30 mouse cellular contexts compared by ENCODE assay signal in genomic region chr1:135363446-135363845, GRCm38 (mm10). TPM values are rescaled to one million over a fixed set of nuclear protein-coding genes. Genes with fewer than 3 reads are reported as not detected.
DNase-seq lines count a peak whose midpoint lies in the region; ATAC-seq and TF ChIP-seq lines count a peak whose summit lies in the region.
"Had no signal": no experiment of that assay in that cellular context is flagged by ENCODE, and none has a peak within 500 bp of the region (broad histone marks: within the 10 kb centered on the region; RNA-seq: fewer than 3 reads in every experiment).

No protein-coding gene starts in this region.

- H3K36me3 ChIP-seq in midbrain, embryonic 11.5 days (ENCODE audit: control insufficient read depth, insufficient read depth, low read length), result no peaks in the 10 kb centered on the region
- H3K36me3 ChIP-seq in midbrain, embryonic 13.5 days, result no peaks in the 10 kb centered on the region
- no peaks in the 10 kb centered on the region for H3K36me3 ChIP-seq in small intestine, adult 2 months (ENCODE audit: control insufficient read depth, insufficient read depth, low read length)
- H3K36me3 ChIP-seq: forebrain, embryonic 12.5 days; heart, embryonic 12.5 days; hindbrain, embryonic 10.5 days; intestine, embryonic 15.5 days; limb, embryonic 13.5 days; neural tube, embryonic 12.5 days had no signal

- TF ChIP-seq POLR2A in embryonic fibroblast, embryonic 13.5 days (IDR thresholded peaks at IDR 0.05; ENCODE audit: low read depth, low read length), result no peak
- no peak for TF ChIP-seq POLR2A in small intestine, adult 2 months (IDR thresholded peaks at IDR 0.05; ENCODE audit: low read depth, low read length)
- TF ChIP-seq POLR2A in cerebellum, adult 2 months (IDR thresholded peaks at IDR 0.05; ENCODE audit: borderline replicate concordance, insufficient read depth, low read length), result no peak

- intact Hi-C loops in left cerebral cortex, postnatal 25 days (cut with DNase I), result loop anchor here (10.0 kb wide), 1 partner anchor 389 kb away; no protein-coding TSS in a partner anchor

- no peaks in the 10 kb centered on the region for H3K27me3 ChIP-seq in midbrain, embryonic 11.5 days (ENCODE audit: control insufficient read depth, insufficient read depth, low read length)
- no peaks in the 10 kb centered on the region for H3K27me3 ChIP-seq in midbrain, embryonic 13.5 days
- no peaks in the 10 kb centered on the region for H3K27me3 ChIP-seq in small intestine, adult 2 months (ENCODE audit: control insufficient read depth, insufficient read depth, low read length)
- no peaks in the 10 kb centered on the region for H3K27me3 ChIP-seq in cerebellum, adult 2 months (ENCODE audit: control insufficient read depth, insufficient read depth, low read length)
- H3K27me3 ChIP-seq: forebrain, embryonic 12.5 days; intestine, embryonic 15.5 days; limb, embryonic 13.5 days; neural tube, embryonic 12.5 days had no signal

- H3K9ac ChIP-seq in midbrain, embryonic 11.5 days (ENCODE audit: low read length), result no peak overlapping the region
- no peak overlapping the region for H3K9ac ChIP-seq in midbrain, embryonic 13.5 days (replicated peaks)
- H3K9ac ChIP-seq: forebrain, embryonic 12.5 days; forebrain, postnatal 0 days; heart, embryonic 12.5 days; intestine, embryonic 15.5 days; limb, embryonic 13.5 days; neural tube, embryonic 12.5 days had no signal

- peak; percentile 67 for DNase-seq in midbrain, embryonic 11.5 days (ENCODE audit: low spot score, missing footprints)
- peak; percentile 87 for DNase-seq in lung, postnatal 10 days
- no peak for DNase-seq in cerebellum, adult 2 months
- DNase-seq in left cerebral cortex, postnatal 25 days (ENCODE audit: low spot score in 2 of 2), result no peak
- DNase-seq: adrenal gland, postnatal 14 days; cerebellum, adult 11-12 months; cerebellum, postnatal 10 days; forebrain, postnatal 0 days; heart, adult 2 months; heart, postnatal 14 days; kidney, adult 8-10 months; kidney, postnatal 10 days; layer of hippocampus, adult 9-11 months; thymus, adult 18-20 months; thymus, postnatal 36 days had no signal

- peaks cover 2% of the 10 kb centered on the region; the same call in 1 of the 2 replicates for H3K4me1 ChIP-seq in midbrain, embryonic 11.5 days (ENCODE audit: control insufficient read depth, insufficient read depth, low read length)
- peaks cover 9% of the 10 kb centered on the region; the same call in 1 of the 2 replicates for H3K4me1 ChIP-seq in midbrain, embryonic 13.5 days (replicated peaks)
- peaks cover 17% of the 10 kb centered on the region; the same call in 1 of the 2 replicates for H3K4me1 ChIP-seq in embryonic fibroblast, embryonic 13.5 days (ENCODE audit: control insufficient read depth, insufficient read depth, low read length)
- H3K4me1 ChIP-seq in small intestine, adult 2 months (ENCODE audit: control insufficient read depth, insufficient read depth, insufficient read length, low read length), result peaks cover 9% of the 10 kb centered on the region
- H3K4me1 ChIP-seq in cerebellum, adult 2 months (ENCODE audit: control insufficient read depth, insufficient read depth, low read length), result no peaks in the 10 kb centered on the region

- no peak overlapping the region for H3K27ac ChIP-seq in midbrain, embryonic 11.5 days (ENCODE audit: low read depth, low read length)
- H3K27ac ChIP-seq in midbrain, embryonic 13.5 days, result no peak overlapping the region
- peak overlapping the region; percentile 19 for H3K27ac ChIP-seq in embryonic fibroblast, embryonic 13.5 days (ENCODE audit: insufficient read depth, low read length)
- 0 out of 2 replicates have a peak overlapping the region, but pooled peaks have one; percentile 31 for H3K27ac ChIP-seq in small intestine, adult 2 months (ENCODE audit: insufficient read depth, low read depth, low read length)
- no peak overlapping the region for H3K27ac ChIP-seq in cerebellum, adult 2 months (ENCODE audit: insufficient read depth, low read length)
- H3K27ac ChIP-seq: forebrain, embryonic 12.5 days; heart, adult 2 months; hindbrain, embryonic 10.5 days; hindbrain, postnatal 0 days; intestine, embryonic 15.5 days; limb, embryonic 13.5 days; neural tube, embryonic 12.5 days; stomach, postnatal 0 days had no signal

- H3K4me2 ChIP-seq in midbrain, embryonic 11.5 days, result no peak overlapping the region
- no peak overlapping the region for H3K4me2 ChIP-seq in midbrain, embryonic 13.5 days (replicated peaks)
- H3K4me2 ChIP-seq: forebrain, embryonic 12.5 days; heart, embryonic 12.5 days; intestine, embryonic 15.5 days; limb, embryonic 13.5 days; liver, embryonic 11.5 days; neural tube, embryonic 12.5 days had no signal

- 86% methylated on average over 8 of the region's 8 CpGs for WGBS in midbrain, embryonic 11.5 days
- 92% methylated on average over 8 of the region's 8 CpGs for WGBS in midbrain, embryonic 13.5 days
- 76% methylated on average over 8 of the region's 8 CpGs for WGBS in small intestine, adult 2 months
- 89% methylated on average over 8 of the region's 8 CpGs for WGBS in cerebellum, adult 2 months

- no peak for ATAC-seq in midbrain, embryonic 11.5 days (ENCODE audit: low FRiP score)
- ATAC-seq in midbrain, embryonic 13.5 days, result no peak
- ATAC-seq: forebrain, postnatal 0 days; hindbrain, postnatal 0 days; intestine, embryonic 15.5 days; midbrain, embryonic 16.5 days had no signal

- no peaks in the 10 kb centered on the region; the same call in 1 of the 2 replicates for H3K9me3 ChIP-seq in midbrain, embryonic 11.5 days (ENCODE audit: control insufficient read depth, low read length)
- H3K9me3 ChIP-seq in midbrain, embryonic 13.5 days, result no peaks in the 10 kb centered on the region
- H3K9me3 ChIP-seq: forebrain, embryonic 12.5 days; intestine, embryonic 15.5 days; neural tube, embryonic 12.5 days had no signal

- no peak overlapping the region for H3K4me3 ChIP-seq in midbrain, embryonic 11.5 days (ENCODE audit: low read depth, low read length)
- H3K4me3 ChIP-seq in midbrain, embryonic 13.5 days (replicated peaks), result no peak overlapping the region
- no peak overlapping the region for H3K4me3 ChIP-seq in embryonic fibroblast, embryonic 13.5 days (ENCODE audit: insufficient read depth, low read length)
- H3K4me3 ChIP-seq in small intestine, adult 2 months (ENCODE audit: low read depth, low read length), result 0 out of 2 replicates have a peak overlapping the region, but pooled peaks have one; percentile 1
- H3K4me3 ChIP-seq in cerebellum, adult 2 months (replicated peaks; ENCODE audit: insufficient read depth, low read depth, low read length), result no peak overlapping the region
- H3K4me3 ChIP-seq: forebrain, embryonic 12.5 days; heart, adult 2 months; heart, embryonic 12.5 days; hindbrain, embryonic 10.5 days; intestine, embryonic 15.5 days; limb, embryonic 13.5 days; neural tube, embryonic 12.5 days had no signal

- no peak for TF ChIP-seq CTCF in embryonic fibroblast, embryonic 13.5 days (IDR thresholded peaks at IDR 0.05; ENCODE audit: borderline replicate concordance, insufficient read depth, low read length)
- TF ChIP-seq CTCF in small intestine, adult 2 months (IDR thresholded peaks at IDR 0.05; ENCODE audit: extremely low read depth, insufficient read length, insufficient replicate concordance, low read depth, low read length), result no peak
- TF ChIP-seq CTCF in cerebellum, adult 2 months (IDR thresholded peaks at IDR 0.05; ENCODE audit: borderline replicate concordance, insufficient read depth, low read depth, low read length), result no peak

RNA-seq across cellular contexts. Expression of gene Shisa4, which starts 11.6 kb away (rescaled TPM):
- 46.5 and 47.2 TPM in 2 replicates for polyA plus RNA-seq in midbrain, embryonic 11.5 days (2014; fragmentation: Nextera tagmentation; extraction: Ambion mirVana)
- 83.7 and 84.8 TPM in 2 replicates for polyA plus RNA-seq in midbrain, embryonic 13.5 days (2015; fragmentation: Nextera tagmentation; extraction: Ambion mirVana)
- polyA plus RNA-seq in embryonic fibroblast, embryonic 13.5 days (2011; ENCODE audit: insufficient read length, low read depth, missing spikeins), result 82.8 and 101 TPM in 2 replicates
- 3.9 and 6.5 TPM in 2 replicates for polyA plus RNA-seq in small intestine, adult 2 months (2012; rRNA removed)
- polyA plus RNA-seq in cerebellum, adult 2 months (2012; rRNA removed), result 130 and 147 TPM in 2 replicates
- total RNA-seq in left cerebral cortex, postnatal 25 days (2021), result 100 to 1,000 TPM; 188 to 196 TPM
- total RNA-seq: MEL had no signal

RNA-seq across cellular contexts. Expression of gene Lmod1, which starts 38.8 kb away (rescaled TPM):
- 0.39 and 0.81 TPM in 2 replicates for polyA plus RNA-seq in midbrain, embryonic 11.5 days (2014; fragmentation: Nextera tagmentation; extraction: Ambion mirVana)
- 0.36 and 0.57 TPM in 2 replicates for polyA plus RNA-seq in midbrain, embryonic 13.5 days (2015; fragmentation: Nextera tagmentation; extraction: Ambion mirVana)
- polyA plus RNA-seq in embryonic fibroblast, embryonic 13.5 days (2011; ENCODE audit: insufficient read length, low read depth, missing spikeins), result 47.9 and 79.9 TPM in 2 replicates
- 13.3 and 16.0 TPM in 2 replicates for polyA plus RNA-seq in small intestine, adult 2 months (2012; rRNA removed)
- polyA plus RNA-seq in cerebellum, adult 2 months (2012; rRNA removed), result 0.47 and 0.59 TPM in 2 replicates
- total RNA-seq in left cerebral cortex, postnatal 25 days (2021), result under 1 TPM; 0.76 to 0.94 TPM
- total RNA-seq: common myeloid progenitor, adult 5-6 weeks; hindbrain, postnatal 0 days; MEL had no signal

RNA-seq across cellular contexts. Expression of gene Timm17a, which starts 49.9 kb away (rescaled TPM):
- 177 and 180 TPM in 2 replicates for polyA plus RNA-seq in midbrain, embryonic 11.5 days (2014; fragmentation: Nextera tagmentation; extraction: Ambion mirVana)
- 155 and 161 TPM in 2 replicates for polyA plus RNA-seq in midbrain, embryonic 13.5 days (2015; fragmentation: Nextera tagmentation; extraction: Ambion mirVana)
- polyA plus RNA-seq in embryonic fibroblast, embryonic 13.5 days (2011; ENCODE audit: insufficient read length, low read depth, missing spikeins), result 108 and 181 TPM in 2 replicates
- polyA plus RNA-seq in small intestine, adult 2 months (2012; rRNA removed), result 22.5 and 24.1 TPM in 2 replicates
- polyA plus RNA-seq in cerebellum, adult 2 months (2012; rRNA removed), result 104 and 110 TPM in 2 replicates
- total RNA-seq in left cerebral cortex, postnatal 25 days (2021), result 100 to 1,000 TPM; 159 to 175 TPM

Comparison
In these comparisons a context has a peak if more than half of its experiments do, and no peak if none do; other contexts are left out.
1. DNase-seq: peak in midbrain, embryonic 11.5 days (single experiment) and lung, postnatal 10 days (single experiment); none in cerebellum, adult 2 months (0 of 2) and left cerebral cortex, postnatal 25 days (0 of 2).
2. H3K27ac ChIP-seq: peak in embryonic fibroblast, embryonic 13.5 days (single experiment) and small intestine, adult 2 months (single experiment); none in midbrain, embryonic 11.5 days (single experiment), midbrain, embryonic 13.5 days (single experiment) and cerebellum, adult 2 months (single experiment).